Mouse (Mus musculus): Measurements from ENCODE around the gene Zfp658.
A peak's percentile ranks its signal among the peaks of the same experiment; 100 is the strongest.

GRCm38 (mm10) chr7:43525313-43525712 lies 36.7 kb upstream of the Zfp658 start:
- TF ChIP-seq CTCF (IDR thresholded peaks at IDR 0.05; ENCODE audit: borderline replicate concordance, extremely low read depth, insufficient read depth, insufficient read length): peak; percentile 21; the same call in 1 of the 2 replicates
- no peak for TF ChIP-seq POLR2A (IDR thresholded peaks at IDR 0.05; ENCODE audit: borderline replicate concordance, extremely low read depth, insufficient read depth, insufficient read length, poor library complexity, severe bottlenecking)
